Mouse (Mus musculus) testis, adult 2 months (tissue): ENCODE results near the gene Styx. TPM values are rescaled to one million over a fixed set of nuclear protein-coding genes. Genes with fewer than 3 reads are reported as not detected.

ENCODE experiments used
- H3K27ac ChIP-seq: fragments of 200-500 bp; 2 replicates; pipeline ENCODE4 v1.5.1; 2012; ENCODE audit warnings: low read depth, low read length; ENCODE audit not compliant: control insufficient read depth, insufficient read depth
- H3K27me3 ChIP-seq: fragments of 200-500 bp; 2 replicates; pipeline ENCODE4 v1.6.1; 2012; ENCODE audit warnings: mild to moderate bottlenecking, low read length, moderate library complexity; ENCODE audit not compliant: control insufficient read depth, insufficient read depth
- H3K36me3 ChIP-seq: fragments of 200-500 bp; 2 replicates; pipeline ENCODE4 v1.6.1; 2012; ENCODE audit warnings: mild to moderate bottlenecking, low read length; ENCODE audit not compliant: control insufficient read depth, insufficient read depth
- H3K4me1 ChIP-seq: fragments of 200-500 bp; 2 replicates; pipeline ENCODE4 v1.6.1; 2012; ENCODE audit warnings: low read length; ENCODE audit not compliant: control insufficient read depth, insufficient read depth
- H3K4me3 ChIP-seq: fragments of 200-500 bp; 2 replicates; pipeline ENCODE4 v1.5.1; 2012; ENCODE audit warnings: low read depth, mild to moderate bottlenecking, low read length, moderate library complexity, mixed read lengths; ENCODE audit not compliant: control insufficient read depth
- CTCF ChIP-seq: fragments of 200-500 bp; IDR thresholded peaks from 2 replicates; pipeline ENCODE4 v1.5.1; 2012; ENCODE audit warnings: low read depth, mild to moderate bottlenecking, inconsistent platforms, low read length, moderate library complexity; ENCODE audit not compliant: control insufficient read depth, insufficient read depth, insufficient replicate concordance
- POLR2A ChIP-seq: fragments of 200-500 bp; IDR thresholded peaks from 2 replicates; pipeline ENCODE4 v1.6.1; 2012; ENCODE audit warnings: low read depth, mild to moderate bottlenecking, inconsistent platforms, low read length, moderate library complexity; ENCODE audit not compliant: control insufficient read depth
- polyA plus RNA-seq: library from polyadenylated mRNA; depleted of rRNA; stranded (reverse); fragments of >200 nt; gene quantifications from 2 replicates; pipeline ENCODE4 v1.2.3, GENCODE M21; 2012

Styx gene
- polyA plus RNA-seq, 1 experiment = 15.1 TPM

DNA sequence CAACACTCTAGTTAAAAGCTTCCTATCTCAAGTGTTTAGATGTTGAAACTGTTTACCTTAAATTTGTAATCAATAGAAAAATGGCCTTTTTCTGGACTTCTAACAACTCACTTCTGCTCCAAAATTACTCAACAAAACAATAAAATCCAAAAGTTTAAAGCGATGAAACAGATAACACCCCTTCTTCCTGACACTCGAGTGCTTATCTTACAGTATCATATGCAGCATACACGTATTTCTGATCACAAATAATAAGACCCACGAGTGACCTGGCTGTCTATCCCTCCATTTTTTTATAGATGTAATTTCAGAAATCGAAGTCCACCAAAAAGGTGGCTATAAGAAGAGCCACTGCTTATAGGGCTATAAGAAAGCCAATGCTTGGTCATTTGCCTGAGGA lies 34.0 kb upstream of the Styx start:
- no peaks in the 10 kb centered on the region for H3K36me3 ChIP-seq
- no peak overlapping the region for H3K27ac ChIP-seq
- TF ChIP-seq CTCF (no peak), POLR2A (no peak)
- H3K4me1 ChIP-seq = peaks cover 6% of the 10 kb centered on the region; the same call in 1 of the 2 replicates
- H3K4me3 ChIP-seq = no peak overlapping the region
- no peaks in the 10 kb centered on the region for H3K27me3 ChIP-seq

DNA sequence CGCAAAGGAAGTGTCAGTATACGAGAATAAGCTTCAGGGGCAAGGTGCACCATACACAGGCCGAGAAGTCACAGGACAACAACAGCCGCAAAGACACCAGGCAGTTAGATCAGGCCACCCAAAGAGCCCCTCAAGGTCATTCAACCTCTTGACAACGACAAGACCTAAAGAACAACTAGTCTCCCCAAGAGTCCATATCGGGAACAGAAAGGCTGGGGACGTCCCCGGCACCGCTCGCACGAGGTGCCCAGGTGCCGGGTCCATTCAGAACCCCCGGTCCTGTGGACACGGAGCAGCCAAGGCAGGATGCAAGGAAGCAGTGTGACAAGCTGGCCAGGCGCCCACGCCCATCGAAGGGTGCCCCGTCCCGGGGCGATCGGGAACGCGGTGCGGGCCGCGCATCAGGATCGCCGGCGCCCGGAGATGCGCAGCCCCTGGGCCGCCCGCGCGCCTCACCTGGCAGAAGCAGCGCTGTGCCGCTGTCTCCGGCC lies 32.9 kb upstream of the Styx start:
- H3K27ac ChIP-seq = peak overlapping the region; percentile 69
- peaks cover 6% of the 10 kb centered on the region; the same call in 1 of the 2 replicates for H3K4me1 ChIP-seq
- TF ChIP-seq CTCF = no peak
- no peak for TF ChIP-seq POLR2A
- H3K36me3 ChIP-seq = no peaks in the 10 kb centered on the region
- no peaks in the 10 kb centered on the region for H3K27me3 ChIP-seq
- peak overlapping the region; percentile 95 for H3K4me3 ChIP-seq

DNA sequence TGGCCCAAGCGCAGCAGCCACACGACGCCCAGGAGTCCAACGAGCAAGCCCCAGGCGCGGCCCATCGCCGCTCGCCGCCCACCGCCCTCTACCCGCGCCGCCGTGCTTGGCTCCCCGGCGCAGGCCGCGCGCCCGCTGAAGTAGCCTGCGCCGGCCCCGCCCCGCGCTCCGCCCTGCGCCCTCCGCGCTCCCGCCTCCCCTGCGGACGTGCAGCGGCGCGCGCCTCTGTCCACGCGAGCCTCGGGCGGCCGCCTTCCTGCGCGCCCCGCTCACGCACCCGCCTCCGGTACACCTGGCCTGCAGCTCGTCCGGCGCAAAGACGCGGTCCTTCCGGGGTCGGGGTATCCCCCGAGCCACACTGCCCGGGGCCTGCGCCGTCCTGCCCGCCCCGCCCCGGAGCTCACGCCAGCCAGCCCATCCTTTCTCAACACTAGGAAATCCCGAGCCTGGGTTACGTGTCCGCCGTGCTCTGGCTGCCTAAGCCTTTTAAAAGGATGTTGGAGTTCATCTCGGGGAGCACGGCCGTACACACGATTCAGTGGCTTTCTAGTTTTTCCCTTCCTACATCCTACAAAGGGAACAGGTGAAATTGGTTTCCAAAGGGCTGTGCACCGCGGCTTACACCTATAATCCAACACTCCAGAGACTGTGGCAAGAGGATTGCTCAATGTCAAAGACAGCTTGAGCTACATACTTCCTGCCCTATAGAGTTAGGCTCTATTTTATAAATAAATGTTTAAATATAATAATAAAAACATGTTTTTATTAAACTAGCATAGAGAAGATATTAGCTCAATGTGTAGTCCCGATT lies 32.3 kb upstream of the Styx start, which contains the start of gene Ero1l:
Gene Ero1l (minus strand): TSS at position 346 of the 811 bp plus-strand sequence.
- TF ChIP-seq POLR2A (peak; percentile 57), CTCF (no peak)
- Histone ChIP-seq H3K4me3 (peak within 1 kb of the TSS; percentile 95), H3K36me3 (no peaks in the 10 kb centered on the region), H3K27me3 (no peaks in the 10 kb centered on the region), H3K27ac (peak within 1 kb of the TSS; percentile 69), H3K4me1 (peaks cover 6% of the 10 kb centered on the region; the same call in 1 of the 2 replicates)

DNA sequence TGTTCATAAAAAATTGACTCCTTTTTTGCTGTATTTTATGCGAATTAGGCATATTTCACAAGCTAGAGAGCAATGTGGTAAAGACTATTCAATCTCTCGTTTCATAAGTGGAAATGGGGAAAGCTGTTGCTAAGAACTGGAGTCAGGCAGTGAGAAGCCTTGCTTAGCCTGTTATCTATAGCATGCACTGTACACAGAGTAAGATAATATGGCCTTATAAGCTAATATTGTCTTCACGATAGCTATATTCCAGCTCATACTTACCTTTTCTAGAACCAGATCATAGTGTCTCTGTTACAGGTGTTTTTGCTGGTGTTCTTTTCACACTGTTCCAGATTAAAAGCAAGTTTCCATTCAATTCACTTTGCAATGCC lies 31.7 kb upstream of the Styx start:
- Histone ChIP-seq H3K4me1 (peaks cover 6% of the 10 kb centered on the region; the same call in 1 of the 2 replicates), H3K36me3 (no peaks in the 10 kb centered on the region), H3K27me3 (no peaks in the 10 kb centered on the region), H3K27ac (no peak overlapping the region), H3K4me3 (no peak overlapping the region)
- TF ChIP-seq CTCF (no peak), POLR2A (no peak)

DNA sequence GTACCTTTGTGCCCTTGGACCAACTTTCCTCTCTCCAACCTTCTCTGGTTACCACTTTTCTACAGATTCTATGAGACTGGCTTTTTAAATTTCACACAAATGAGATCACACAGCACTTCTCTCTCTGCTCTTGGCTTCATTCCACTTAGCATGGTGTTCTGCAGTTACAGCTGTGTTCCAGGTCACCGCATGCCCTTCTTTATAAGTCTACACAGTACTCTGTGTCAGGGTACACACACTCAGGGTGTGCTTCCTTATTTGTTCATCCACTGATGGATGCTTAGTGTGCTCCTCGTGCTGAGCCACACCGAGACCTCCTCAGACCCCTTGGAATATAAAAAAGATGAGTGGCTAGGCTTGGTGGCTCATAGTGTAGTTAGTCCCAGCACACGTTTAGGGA lies 30.8 kb upstream of the Styx start:
- H3K4me3 ChIP-seq = no peak overlapping the region
- no peaks in the 10 kb centered on the region for H3K36me3 ChIP-seq
- no peaks in the 10 kb centered on the region for H3K27me3 ChIP-seq
- H3K27ac ChIP-seq = no peak overlapping the region
- H3K4me1 ChIP-seq = peaks cover 6% of the 10 kb centered on the region; the same call in 1 of the 2 replicates
- TF ChIP-seq CTCF = no peak
- no peak for TF ChIP-seq POLR2A

- Histone ChIP-seq H3K4me3 (no peak overlapping the region), H3K27ac (no peak overlapping the region), H3K4me1 (peaks cover 6% of the 10 kb centered on the region; the same call in 1 of the 2 replicates), H3K27me3 (no peaks in the 10 kb centered on the region), H3K36me3 (no peaks in the 10 kb centered on the region)
- TF ChIP-seq CTCF (no peak), POLR2A (no peak)
Measured at GRCm38 (mm10) chr14:45321067-45321466, 29.8 kb upstream of the Styx start.

GRCm38 (mm10) chr14:45321622-45322021 lies 29.3 kb upstream of the Styx start:
- no peaks in the 10 kb centered on the region for H3K27me3 ChIP-seq
- no peaks in the 10 kb centered on the region for H3K36me3 ChIP-seq
- no peak for TF ChIP-seq CTCF
- TF ChIP-seq POLR2A = no peak
- H3K27ac ChIP-seq = no peak overlapping the region
- H3K4me3 ChIP-seq = no peak overlapping the region
- H3K4me1 ChIP-seq = peaks cover 6% of the 10 kb centered on the region; the same call in 1 of the 2 replicates

DNA sequence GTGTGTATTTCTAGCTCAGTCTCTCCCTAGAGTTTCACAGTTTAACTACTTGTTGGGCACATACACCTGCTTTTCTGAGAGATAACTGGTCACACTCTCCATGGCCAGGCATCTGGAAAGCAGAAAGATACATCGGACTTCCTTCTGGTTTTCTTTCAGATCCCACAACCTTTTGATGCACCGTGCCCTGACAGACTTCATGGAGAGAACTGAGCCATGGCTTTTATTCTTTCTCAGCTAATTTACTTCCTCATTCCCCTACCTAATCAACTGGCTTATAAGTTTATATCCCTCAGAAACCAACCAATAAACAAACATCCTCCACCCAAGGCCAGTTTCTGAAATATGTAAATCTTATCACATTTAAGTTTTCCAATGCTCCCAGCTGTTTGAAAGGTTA lies 28.4 kb upstream of the Styx start:
- TF ChIP-seq CTCF = no peak
- no peak for TF ChIP-seq POLR2A
- no peaks in the 10 kb centered on the region for H3K36me3 ChIP-seq
- H3K27me3 ChIP-seq = no peaks in the 10 kb centered on the region
- no peak overlapping the region for H3K4me3 ChIP-seq
- no peak overlapping the region for H3K27ac ChIP-seq
- H3K4me1 ChIP-seq = peaks cover 6% of the 10 kb centered on the region; the same call in 1 of the 2 replicates
